Mouse (Mus musculus) c-Kit-negative CD71-positive TER-119-positive erythroid progenitor cells, embryonic 14.5 days (primary cell): ENCODE data around the gene Fibp.

Source experiments
- DNase-seq: peaks from one replicate; pipeline ENCODE4 v3.0.0-alpha.2; 2013; ENCODE audit warnings: low read depth, low spot score

The Fibp gene

GRCm38 (mm10) chr19:5431911-5432464 lies 28.4 kb upstream of the Fibp start:
- DNase-seq, result no peak

DNA sequence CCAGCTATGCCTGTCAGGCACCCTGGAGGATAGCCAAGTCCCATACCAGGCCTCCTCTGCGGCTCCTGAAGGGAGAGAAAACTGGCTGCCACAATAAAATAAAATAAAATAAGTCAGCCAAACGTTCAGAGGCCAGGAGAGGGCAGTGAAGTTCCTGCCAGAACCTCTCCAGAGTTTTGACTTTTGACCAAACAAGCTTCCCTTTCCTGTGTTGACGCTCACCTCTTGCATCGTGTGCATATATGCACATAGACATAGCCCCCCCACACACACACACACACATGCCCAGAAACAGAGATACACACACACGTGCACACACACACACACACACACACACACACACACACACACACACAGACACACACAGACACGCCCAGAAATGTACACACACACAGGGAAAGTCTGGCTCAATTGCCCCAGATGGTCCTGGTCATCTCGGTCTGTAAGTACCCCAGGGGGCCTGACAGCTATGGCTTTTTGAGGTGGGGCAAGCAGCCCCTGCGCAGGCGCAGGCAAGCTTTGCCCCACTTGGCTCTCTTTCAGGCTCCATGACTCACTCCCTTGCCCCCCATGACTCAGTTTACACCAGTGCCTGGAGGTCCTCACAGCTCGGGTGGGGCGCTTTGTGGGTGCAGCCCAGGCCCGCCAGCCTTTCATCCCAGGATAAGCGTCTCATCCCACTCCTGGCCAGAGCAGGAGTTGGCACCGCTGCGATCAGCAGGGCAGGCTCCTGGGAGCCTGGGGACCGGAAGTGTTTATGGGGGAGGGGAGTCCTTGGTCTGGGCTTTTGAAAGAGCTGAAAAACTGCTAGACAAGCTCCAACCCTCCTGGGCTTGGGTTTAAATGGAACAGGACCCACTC lies 27.2 kb upstream of the Fibp start:
- DNase-seq, result no peak

- DNase-seq, result no peak
Observed at GRCm38 (mm10) chr19:5433951-5434350, 26.5 kb upstream of the Fibp start.

- DNase-seq, result no peak
Observed at GRCm38 (mm10) chr19:5444371-5444908, 16.0 kb upstream of the Fibp start.

DNA sequence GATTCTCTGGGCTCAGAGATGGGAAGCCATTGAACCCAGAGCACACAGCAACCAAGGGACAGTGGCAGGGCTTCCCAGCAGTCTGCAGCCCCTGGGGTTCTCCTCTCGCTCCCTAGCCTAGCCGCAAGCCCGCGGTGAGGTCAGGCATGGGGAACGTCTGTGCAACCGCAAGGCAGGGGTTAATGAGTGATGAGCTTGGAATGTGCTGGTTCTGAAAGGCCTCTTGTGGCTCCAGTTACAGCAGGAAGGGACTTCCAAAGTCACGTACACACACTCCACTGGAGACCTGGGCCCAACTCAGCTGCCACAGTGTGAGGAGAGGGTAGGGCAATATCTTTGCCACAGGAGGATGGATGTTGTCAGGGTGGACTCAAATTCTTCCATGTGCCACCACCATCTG lies 15.5 kb upstream of the Fibp start:
- no peak for DNase-seq

- no peak for DNase-seq
Observed at GRCm38 (mm10) chr19:5445747-5446146, 14.7 kb upstream of the Fibp start.

- DNase-seq, result no peak
Observed at GRCm38 (mm10) chr19:5447515-5448353, 12.7 kb upstream of the Fibp start, which contains the start of gene Fosl1. TSS of gene Fosl1 (plus strand) at chr19:5447547.

DNA sequence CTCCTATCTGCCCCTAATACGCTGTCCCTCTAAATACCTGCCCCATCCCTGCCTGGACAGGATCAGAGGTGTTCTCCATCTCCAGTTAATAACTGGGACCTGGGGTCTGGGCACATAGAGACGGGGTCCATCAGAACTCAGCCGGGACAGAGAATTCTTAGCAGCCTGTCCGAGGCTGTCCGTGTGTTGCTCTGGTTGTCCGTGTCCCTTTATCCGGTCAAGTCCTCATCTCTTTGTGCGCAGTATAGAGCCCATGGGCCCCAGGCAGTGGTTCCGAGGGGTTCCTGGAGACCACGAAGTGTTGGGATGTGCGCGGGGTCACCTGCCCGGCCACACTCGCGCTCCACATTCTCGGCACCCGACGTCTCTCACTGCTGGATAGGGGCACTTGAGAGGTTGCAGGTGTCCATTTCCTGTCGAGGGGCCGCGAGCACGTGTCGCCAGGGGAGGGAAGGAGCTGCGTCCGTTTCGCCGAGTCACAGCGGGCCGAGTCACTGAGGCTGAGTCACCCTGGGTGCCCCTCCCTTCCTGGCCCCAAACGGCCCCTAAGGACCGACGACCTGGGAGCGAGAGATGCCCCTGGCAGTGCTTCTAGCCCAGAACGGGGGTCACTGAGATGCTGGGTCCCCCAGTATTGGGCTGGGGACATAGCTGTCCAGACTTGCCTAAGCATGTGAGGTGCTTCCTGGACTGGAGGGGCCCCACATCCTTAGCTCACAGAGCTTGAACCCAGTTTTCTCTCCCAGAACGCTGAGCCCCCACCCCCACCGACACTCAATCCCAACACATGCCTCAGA lies 11.9 kb upstream of the Fibp start:
- DNase-seq, result no peak

DNA sequence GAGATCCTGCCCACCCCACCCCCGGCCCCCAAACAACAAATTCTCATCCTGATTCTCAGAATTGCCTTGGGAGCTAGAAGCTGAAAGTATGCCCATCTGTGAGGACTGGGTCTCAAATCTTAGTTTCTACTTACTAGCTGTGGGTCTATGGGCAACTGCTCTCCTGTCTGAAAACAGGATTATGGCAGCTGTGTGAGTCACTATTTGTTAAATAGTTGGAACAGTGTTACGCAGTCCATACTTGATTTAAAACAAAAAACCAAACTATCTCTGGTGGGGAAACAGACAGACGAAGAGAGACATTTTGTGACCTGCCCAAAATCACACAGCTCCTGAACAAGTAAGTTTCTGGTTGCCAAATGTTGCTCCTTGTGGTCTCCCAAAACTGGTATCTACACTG lies 10.7 kb upstream of the Fibp start:
- DNase-seq, result no peak

DNA sequence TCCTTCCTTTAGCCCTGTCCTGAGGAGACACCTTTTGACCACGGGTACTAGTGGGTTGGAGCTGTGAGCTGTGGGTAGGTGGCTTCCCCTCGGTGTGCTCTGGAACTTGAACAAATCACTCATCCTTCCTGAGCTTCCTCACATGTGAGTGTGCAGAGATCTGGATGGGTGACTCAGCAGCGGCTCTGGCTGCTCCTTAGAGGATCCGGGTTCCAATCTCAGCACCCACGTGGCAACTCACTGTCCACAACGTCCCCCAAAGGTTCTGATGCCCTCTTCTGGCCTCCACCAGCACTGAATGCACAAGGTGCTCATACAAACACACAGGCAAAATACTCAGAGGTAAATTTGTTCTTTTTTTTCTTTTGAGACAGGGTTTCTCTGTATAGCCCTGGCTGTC lies 8.6 kb upstream of the Fibp start:
- no peak for DNase-seq

DNA sequence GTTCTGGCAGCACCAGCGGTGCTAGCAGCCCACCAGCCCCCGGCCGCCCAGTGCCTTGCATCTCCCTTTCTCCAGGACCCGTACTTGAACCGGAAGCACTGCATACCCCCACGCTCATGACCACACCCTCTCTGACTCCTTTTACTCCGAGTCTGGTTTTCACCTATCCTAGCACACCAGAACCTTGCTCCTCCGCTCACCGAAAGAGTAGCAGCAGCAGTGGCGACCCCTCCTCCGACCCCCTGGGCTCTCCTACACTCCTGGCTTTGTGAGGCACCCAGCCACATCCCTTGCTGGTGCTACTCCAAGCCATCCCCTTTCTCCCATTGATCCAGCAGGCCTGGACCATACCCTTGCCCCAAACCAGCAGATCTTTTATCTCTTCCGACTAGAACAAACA lies 5.4 kb upstream of the Fibp start:
- DNase-seq, result no peak

GRCm38 (mm10) chr19:5455568-5455967 lies 4.8 kb upstream of the Fibp start:
- DNase-seq, result no peak

- DNase-seq, result no peak
Observed at GRCm38 (mm10) chr19:5456241-5456921, 4.0 kb upstream of the Fibp start.

DNA sequence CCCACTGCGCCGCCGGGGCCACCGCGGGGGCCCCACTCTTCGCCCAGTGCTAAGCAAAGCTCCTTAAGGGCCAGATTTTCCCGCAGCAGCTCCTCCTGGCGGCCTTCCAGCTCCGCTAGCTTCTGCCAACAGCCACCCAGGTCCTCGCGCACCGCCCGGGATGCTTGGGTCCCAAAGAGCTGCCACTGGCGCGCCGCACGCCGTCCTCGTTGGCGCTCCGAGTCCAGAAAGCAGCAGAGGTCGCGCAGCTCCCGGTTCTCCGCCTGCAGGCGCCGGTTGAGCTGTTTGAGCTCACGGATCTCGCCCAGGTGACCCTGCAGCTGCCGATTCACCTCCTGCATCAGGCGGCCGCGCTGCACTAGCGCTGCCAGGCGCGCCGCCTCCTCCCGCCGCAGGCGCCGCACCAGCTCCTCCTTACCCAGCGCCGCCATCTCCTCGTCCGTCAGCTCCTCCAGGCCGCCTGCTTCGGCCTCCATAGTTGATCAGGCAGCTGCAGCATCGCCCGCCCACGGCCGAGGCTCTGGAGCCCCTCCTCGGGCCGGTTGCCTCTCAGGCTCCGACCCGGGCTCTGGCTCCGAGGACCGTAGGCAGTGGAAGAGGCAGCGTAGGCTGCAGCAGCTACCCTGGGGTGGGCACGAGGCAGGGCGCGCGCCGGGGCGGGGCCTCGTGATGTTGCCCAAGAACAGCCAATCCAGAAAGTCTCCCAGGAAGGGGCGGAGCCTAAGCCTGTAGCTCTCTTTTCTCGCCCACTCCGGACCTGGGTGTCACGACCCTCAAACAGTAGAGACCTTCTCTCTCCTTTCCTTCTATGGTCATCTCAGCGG lies 3.3 kb upstream of the Fibp start:
- DNase-seq, result peak; percentile 80

- DNase-seq, result no peak
Observed at GRCm38 (mm10) chr19:5457746-5458442, 2.5 kb upstream of the Fibp start, which contains the start of gene Ccdc85b. TSS of gene Ccdc85b (minus strand) at chr19:5457894.

DNA sequence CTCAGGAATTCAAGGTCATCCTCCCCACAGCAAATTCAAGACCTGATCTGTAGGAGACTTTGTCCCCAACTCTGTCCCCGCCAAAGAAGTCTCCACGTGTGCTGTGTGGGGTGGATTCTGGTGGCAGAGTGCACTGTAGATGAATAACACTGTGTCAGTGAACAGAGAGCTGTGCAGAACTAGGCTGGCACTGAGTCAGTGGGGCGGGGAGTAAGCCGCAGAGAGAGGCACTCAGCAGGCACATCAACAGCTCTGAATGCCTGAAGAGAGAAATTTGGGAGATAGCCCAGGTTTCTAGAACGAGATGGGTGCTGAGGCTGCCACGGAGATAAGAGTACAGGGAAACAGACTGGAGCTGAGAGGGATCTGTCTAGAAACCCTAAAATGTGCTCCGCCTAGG lies 1.4 kb upstream of the Fibp start:
- DNase-seq, result no peak

DNA sequence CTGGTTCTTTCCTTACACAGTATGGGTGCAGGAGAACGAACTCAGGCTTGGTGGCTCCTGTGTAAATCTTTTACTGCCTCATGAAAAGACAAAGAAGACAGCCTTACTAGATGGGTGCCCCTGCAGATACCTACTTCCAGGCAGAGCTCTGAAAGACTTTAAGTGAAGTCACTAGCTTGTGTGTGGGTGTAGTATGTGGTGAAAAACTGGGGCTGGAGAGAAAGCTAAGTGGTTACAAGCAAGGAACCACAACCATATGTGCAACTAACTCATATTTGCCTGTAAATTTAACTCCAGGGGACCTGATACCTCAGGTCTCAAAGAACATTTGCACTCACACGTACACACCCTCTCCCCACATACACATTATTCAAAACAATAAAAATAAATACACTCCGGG lies 519 bp upstream of the Fibp start:
- DNase-seq, result no peak

DNA sequence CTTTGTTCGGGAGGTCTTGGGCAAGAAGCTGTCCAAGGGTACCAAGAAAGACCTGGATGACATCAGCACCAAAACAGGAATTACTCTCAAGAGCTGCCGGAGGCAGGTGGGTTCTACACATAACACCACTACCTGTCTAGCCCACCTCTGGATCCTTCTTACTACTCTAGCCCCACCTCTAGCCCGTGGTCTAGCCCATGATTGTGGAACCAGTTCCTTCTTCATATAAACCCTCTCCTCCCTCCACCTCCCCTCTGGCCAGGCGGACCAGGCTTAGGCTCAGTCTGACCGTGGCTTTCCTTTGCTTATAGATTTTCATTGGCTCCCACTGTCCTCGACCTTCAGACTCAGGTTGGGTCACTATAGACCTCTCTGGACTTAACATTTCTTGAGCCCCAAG lies 996 bp downstream of the Fibp start:
- DNase-seq, result no peak

DNA sequence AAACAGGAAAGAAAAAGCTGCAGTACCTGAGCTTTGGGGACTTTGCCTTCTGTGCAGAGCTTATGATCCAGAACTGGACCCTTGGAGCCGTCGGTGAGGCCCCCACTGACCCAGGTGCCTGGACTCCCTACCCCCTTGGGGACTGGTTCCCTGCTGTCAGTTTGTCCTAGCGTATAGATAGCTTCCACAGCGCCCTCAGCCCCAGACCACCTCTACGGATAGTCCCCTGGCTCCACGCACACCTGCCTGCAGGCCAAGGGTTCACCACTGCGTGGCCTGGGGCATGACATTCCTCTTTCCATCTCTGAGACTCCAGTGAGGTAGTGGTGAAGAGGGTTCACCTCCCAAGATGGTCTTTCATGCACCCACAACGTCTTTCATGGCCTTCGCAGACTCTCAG lies 2.8 kb downstream of the Fibp start:
- DNase-seq, result no peak
